Mouse (Mus musculus) heart, embryonic 11.5 days (tissue): Measurements from ENCODE around the gene Krtap4-13. TPM values are rescaled to one million over a fixed set of nuclear protein-coding genes. Genes with fewer than 3 reads are reported as not detected.
"Not testable (repeated sequence)": the region's sequence is repeated elsewhere in the genome, so short reads cannot be mapped to it uniquely, and the experiment has no call there.

Source experiments
- ATAC-seq: fragments of 200-750 bp; cut with Nextera tagmentation; replicated peaks from 2 replicates; pipeline ENCODE4 v1.8.0; 2017; ENCODE audit warnings: moderate library complexity; ENCODE audit not compliant: insufficient number of reproducible peaks, low FRiP score, low TSS enrichment
- H3K27ac ChIP-seq: fragments of 300-500 bp; sonication (generic); 2 replicates; pipeline ENCODE4 v1.5.1; 2014; ENCODE audit warnings: mild to moderate bottlenecking, low read depth, low read length
- H3K27me3 ChIP-seq: fragments of 300-500 bp; sonication (generic); 2 replicates; pipeline ENCODE4 v1.6.1; 2014; ENCODE audit warnings: mild to moderate bottlenecking, low read length, mixed read lengths; ENCODE audit not compliant: control insufficient read depth, insufficient read depth
- H3K36me3 ChIP-seq: fragments of 300-500 bp; sonication (generic); 2 replicates; pipeline ENCODE4 v1.6.1; 2014; ENCODE audit warnings: mild to moderate bottlenecking, low read length, moderate library complexity, mixed read lengths; ENCODE audit not compliant: control insufficient read depth, insufficient read depth
- H3K4me1 ChIP-seq: fragments of 300-500 bp; sonication (generic); 2 replicates; pipeline ENCODE4 v1.6.1; 2014; ENCODE audit warnings: low read length; ENCODE audit not compliant: control insufficient read depth, insufficient read depth
- H3K4me2 ChIP-seq: fragments of 300-500 bp; sonication (generic); 2 replicates; pipeline ENCODE4 v1.6.1; 2014; ENCODE audit warnings: mild to moderate bottlenecking, moderate library complexity
- H3K4me3 ChIP-seq: fragments of 300-500 bp; sonication (generic); 2 replicates; pipeline ENCODE4 v1.5.1; 2014; ENCODE audit warnings: low read depth, low read length
- H3K9ac ChIP-seq: fragments of 300-500 bp; sonication (generic); 2 replicates; pipeline ENCODE4 v1.6.1; 2014; ENCODE audit warnings: mild to moderate bottlenecking, low read depth, low read length, moderate library complexity
- H3K9me3 ChIP-seq: fragments of 300-500 bp; sonication (generic); replicated peaks from 2 replicates; pipeline ENCODE4 v1.6.1; 2016; ENCODE audit warnings: low read length; ENCODE audit not compliant: control insufficient read depth
- WGBS: fragments of 180-500 bp; shearing (Covaris S2); extraction: QIAGEN DNeasy Blood & Tissue Kit; methylation state at CpG from one replicate; pipeline ENCODE4 v1.1.7; 2014; ENCODE audit not compliant: insufficient replicate concordance; 5-methylcytosine and 5-hydroxymethylcytosine counted together
- polyA plus RNA-seq: library from polyadenylated mRNA; unstranded; fragments of >200 nt; fragmentation: Nextera tagmentation; extraction: Ambion mirVana; gene quantifications from 2 replicates; pipeline ENCODE4 v1.2.1, GENCODE M21; 2014

Gene Krtap4-13
- polyA plus RNA-seq = not detected in 2 replicates

DNA sequence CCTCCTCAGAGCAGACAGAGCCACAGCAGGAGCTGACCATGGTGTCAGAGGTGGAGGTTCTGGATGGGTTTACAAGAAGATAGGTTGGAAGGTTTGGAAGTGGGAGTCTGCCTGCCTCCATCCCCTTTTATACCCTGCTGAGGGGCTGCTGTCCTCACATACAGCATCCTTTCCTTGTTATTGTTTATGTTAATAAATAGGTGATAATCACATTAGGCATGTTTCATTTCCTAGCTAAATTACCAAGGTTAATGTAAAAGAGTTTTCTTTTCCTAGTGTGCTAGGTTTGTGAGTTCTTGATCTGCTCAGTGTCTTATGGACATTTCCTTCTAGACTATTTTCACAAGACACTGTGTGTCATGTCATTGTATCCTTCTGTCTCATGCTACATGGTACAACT is at the start of gene Krtap4-13:
TSS of gene Krtap4-13 (minus strand) at position 101 of the 400 bp plus-strand sequence.
- H3K27ac ChIP-seq, H3K36me3 ChIP-seq, H3K9me3 ChIP-seq, H3K4me2 ChIP-seq, H3K9ac ChIP-seq, ATAC-seq, H3K4me3 ChIP-seq, H3K27me3 ChIP-seq, H3K4me1 ChIP-seq: not testable (repeated sequence)

DNA sequence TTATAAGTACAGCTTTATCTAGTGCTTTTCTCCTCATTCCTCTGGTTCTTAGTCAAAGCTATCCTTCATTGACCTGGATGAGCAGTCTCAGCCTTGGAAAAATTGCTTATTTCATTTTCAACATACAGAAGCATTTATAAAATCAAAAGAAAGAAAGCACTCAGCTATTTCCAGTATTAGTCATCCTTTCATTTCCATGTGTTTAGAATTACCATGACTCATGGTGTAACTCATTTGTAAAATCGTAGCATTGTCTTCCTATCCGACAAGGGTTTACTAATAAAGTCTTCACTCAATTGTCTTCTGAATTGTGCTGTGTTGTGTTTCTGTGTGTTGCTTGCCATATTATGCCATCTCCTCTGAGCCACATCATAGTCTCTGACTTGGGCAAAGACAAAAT is 49.1 kb upstream of the Krtap4-13 start:
- 80% methylated on average over 2 of the region's 2 CpGs for WGBS
- Histone ChIP-seq H3K4me1 (no peaks in the 10 kb centered on the region), H3K27ac (no peak overlapping the region), H3K9ac (no peak overlapping the region), H3K4me2 (no peak overlapping the region), H3K36me3 (no peaks in the 10 kb centered on the region), H3K27me3 (no peaks in the 10 kb centered on the region), H3K9me3 (no peaks in the 10 kb centered on the region), H3K4me3 (no peak overlapping the region)
- no peak for ATAC-seq

DNA sequence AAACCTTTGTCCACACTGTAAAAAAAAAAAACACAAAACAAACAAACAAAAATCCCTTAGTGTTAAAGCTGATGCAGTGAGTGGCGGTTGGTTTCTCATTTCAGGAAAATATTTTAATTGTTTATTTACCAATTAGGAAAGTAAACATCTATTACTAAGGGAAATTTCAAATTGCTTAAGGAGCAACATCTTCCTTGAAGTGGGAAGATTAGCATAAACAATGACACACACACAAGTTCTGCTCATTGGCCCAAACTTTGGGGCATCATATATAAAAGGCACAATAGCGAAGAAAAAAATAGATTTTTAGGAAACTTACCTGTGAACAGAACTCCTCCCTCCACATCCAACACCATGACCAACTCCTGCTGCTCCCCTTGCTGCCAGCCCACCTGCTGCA is 47.9 kb upstream of the Krtap4-13 start, which contains the start of gene Gm11568:
TSS of gene Gm11568 (plus strand) at position 301 of the 400 bp plus-strand sequence.
- ATAC-seq = no peak
- H3K4me3 ChIP-seq = no peak within 1 kb of the TSS
- no peaks in the 10 kb centered on the region for H3K9me3 ChIP-seq
- H3K4me2 ChIP-seq = no peak within 1 kb of the TSS
- no peaks in the 10 kb centered on the region for H3K27me3 ChIP-seq
- no peaks in the 10 kb centered on the region for H3K36me3 ChIP-seq
- H3K27ac ChIP-seq = no peak within 1 kb of the TSS
- 73% methylated on average over 2 of the region's 2 CpGs for WGBS
- H3K4me1 ChIP-seq = no peaks in the 10 kb centered on the region
- H3K9ac ChIP-seq = no peak within 1 kb of the TSS

- Histone ChIP-seq H3K9me3 (no peaks in the 10 kb centered on the region), H3K4me3 (no peak overlapping the region), H3K4me2 (no peak overlapping the region), H3K4me1 (no peaks in the 10 kb centered on the region), H3K9ac (no peak overlapping the region), H3K27ac (no peak overlapping the region), H3K36me3 (no peaks in the 10 kb centered on the region), H3K27me3 (no peaks in the 10 kb centered on the region)
- no peak for ATAC-seq
- 57% methylated on average over 3 of the region's 3 CpGs for WGBS
Observed at GRCm38 (mm10) chr11:99854121-99854520, 44.4 kb upstream of the Krtap4-13 start.

GRCm38 (mm10) chr11:99851508-99851907 is 41.8 kb upstream of the Krtap4-13 start, which contains the start of gene Krtap4-16:
Gene Krtap4-16 (minus strand): TSS chr11:99851608.
- no peak within 1 kb of the TSS for H3K9ac ChIP-seq

GRCm38 (mm10) chr11:99846746-99847145 is 37.1 kb upstream of the Krtap4-13 start:
- H3K9me3 ChIP-seq = no peaks in the 10 kb centered on the region
- no peak overlapping the region for H3K4me2 ChIP-seq
- no peak for ATAC-seq
- no peaks in the 10 kb centered on the region for H3K4me1 ChIP-seq
- WGBS = 80% methylated on average over 2 of the region's 2 CpGs
- H3K36me3 ChIP-seq = no peaks in the 10 kb centered on the region
- no peak overlapping the region for H3K9ac ChIP-seq
- H3K27ac ChIP-seq = no peak overlapping the region
- no peaks in the 10 kb centered on the region for H3K27me3 ChIP-seq
- H3K4me3 ChIP-seq = no peak overlapping the region

More at GRCm38 (mm10) chr11:99851508-99851907, 41.8 kb upstream of the Krtap4-13 start, which contains the start of gene Krtap4-16:
- no peak for ATAC-seq
- Histone ChIP-seq H3K27ac (no peak within 1 kb of the TSS), H3K4me3 (no peak within 1 kb of the TSS), H3K4me1 (no peaks in the 10 kb centered on the region), H3K4me2 (no peak within 1 kb of the TSS), H3K36me3 (no peaks in the 10 kb centered on the region), H3K27me3 (no peaks in the 10 kb centered on the region), H3K9me3 (no peaks in the 10 kb centered on the region)

- Histone ChIP-seq H3K36me3 (no peaks in the 10 kb centered on the region), H3K4me2 (no peak overlapping the region), H3K4me1 (no peaks in the 10 kb centered on the region), H3K4me3 (no peak overlapping the region), H3K9ac (no peak overlapping the region), H3K27me3 (no peaks in the 10 kb centered on the region), H3K9me3 (no peaks in the 10 kb centered on the region), H3K27ac (no peak overlapping the region)
- WGBS = 67% methylated on average over 1 of the region's 1 CpGs
- ATAC-seq = no peak
Observed at GRCm38 (mm10) chr11:99842185-99842584, 32.5 kb upstream of the Krtap4-13 start.

- H3K36me3 ChIP-seq = no peaks in the 10 kb centered on the region
- no peak within 1 kb of the TSS for H3K4me2 ChIP-seq
- no peak for ATAC-seq
- no peaks in the 10 kb centered on the region for H3K27me3 ChIP-seq
- H3K9me3 ChIP-seq = no peaks in the 10 kb centered on the region
- H3K4me1 ChIP-seq = no peaks in the 10 kb centered on the region
- no peak within 1 kb of the TSS for H3K4me3 ChIP-seq
- WGBS = 71% methylated on average over 1 of the region's 1 CpGs
- no peak within 1 kb of the TSS for H3K9ac ChIP-seq
- no peak within 1 kb of the TSS for H3K27ac ChIP-seq
Observed at GRCm38 (mm10) chr11:99837966-99838365, 28.3 kb upstream of the Krtap4-13 start, which contains the start of gene 2300003K06Rik. Gene 2300003K06Rik (minus strand): TSS chr11:99838066.

- ATAC-seq, H3K9ac ChIP-seq, H3K27me3 ChIP-seq, H3K4me3 ChIP-seq, H3K9me3 ChIP-seq, H3K27ac ChIP-seq, H3K4me2 ChIP-seq, H3K4me1 ChIP-seq, H3K36me3 ChIP-seq: not testable (repeated sequence)
- 81% methylated on average over 2 of the region's 2 CpGs for WGBS
Observed at GRCm38 (mm10) chr11:99815566-99815965, 5.9 kb upstream of the Krtap4-13 start, which contains the start of gene Gm11564. Gene Gm11564 (minus strand): TSS chr11:99815666.
